Mouse (Mus musculus): ENCODE data around the gene Kctd15. TPM values are rescaled to one million over a fixed set of nuclear protein-coding genes. Genes with fewer than 3 reads are reported as not detected.

The Kctd15 gene
- total RNA-seq, 1 experiment from 2014 or later: not detected

Other genes starting within 250 kb of the Kctd15 start
- gene Chst8, start 156.0 kb upstream of the Kctd15 start, total RNA-seq (2017): not detected in 2 replicates

Measured in common myeloid progenitor, adult 5-6 weeks (primary cell).